Mouse (Mus musculus) granulocyte monocyte progenitor cell, adult 5-6 weeks (primary cell): ENCODE data around the gene Capn5. TPM values are rescaled to one million over a fixed set of nuclear protein-coding genes. Genes with fewer than 3 reads are reported as not detected.

Experiments used
- ATAC-seq: replicated peaks from 2 replicates; pipeline ENCODE4 v1.8.0; 2016; ENCODE audit warnings: mild to moderate bottlenecking, moderate TSS enrichment, inconsistent platforms; ENCODE audit not compliant: poor library complexity, severe bottlenecking
- total RNA-seq, 2 experiments: library from RNA; stranded (forward) in 1 of 2; stranded (reverse) in 1 of 2; fragments of 200-712, 200-1000 nt in 1 of 2; fragments of >200 nt in 1 of 2; fragmentation: Nextera tagmentation in 1 of 2; gene quantifications; 2 replicates each; pipeline ENCODE4 v1.2.3; 2014 to 2017

Capn5 gene
- total RNA-seq, 2 experiments from 2014 or later, result 1.2 to 3.2 TPM

DNA sequence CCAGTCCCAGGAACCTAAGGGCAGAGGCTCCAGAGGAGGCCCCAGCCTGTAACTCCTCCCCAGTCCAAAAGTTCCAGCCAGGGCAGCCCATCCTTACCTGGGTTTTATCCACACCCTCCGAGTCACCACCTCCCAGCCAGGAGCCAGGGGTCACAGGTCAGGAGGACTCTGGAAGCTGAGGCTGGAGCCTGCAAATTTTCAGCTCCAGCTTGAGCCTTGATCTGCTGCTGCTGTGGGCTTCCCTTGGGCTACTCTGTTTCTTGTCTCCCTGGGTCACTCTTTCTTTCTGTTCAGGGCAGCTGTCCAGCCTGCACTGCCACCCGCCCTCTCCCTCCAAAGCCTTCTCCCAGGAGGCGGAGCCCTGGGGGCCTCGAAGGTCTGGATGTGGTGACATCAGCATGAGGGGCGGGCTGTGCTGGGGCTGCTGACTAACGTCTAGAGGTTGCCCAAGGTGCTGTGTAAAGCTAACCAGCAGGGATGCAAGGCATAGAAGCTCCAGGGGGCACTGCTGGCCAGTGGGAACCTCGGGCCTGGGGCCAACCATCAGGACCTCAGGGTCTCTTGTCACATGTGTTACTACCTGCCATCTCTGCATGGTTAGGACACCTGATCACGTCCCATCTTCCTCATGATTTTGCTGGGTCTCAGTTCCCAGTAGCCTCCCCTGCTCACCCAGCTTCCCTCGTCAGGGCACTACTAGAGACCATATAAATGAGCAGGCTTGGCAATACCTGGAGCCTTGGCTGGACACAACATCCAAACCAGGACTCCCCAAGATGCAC lies 58.7 kb downstream of the Capn5 start, which contains the start of gene Myo7a:
Myo7a (minus strand) TSS at position 346 of the 782 bp plus-strand sequence.
- ATAC-seq, result peak; percentile 39

DNA sequence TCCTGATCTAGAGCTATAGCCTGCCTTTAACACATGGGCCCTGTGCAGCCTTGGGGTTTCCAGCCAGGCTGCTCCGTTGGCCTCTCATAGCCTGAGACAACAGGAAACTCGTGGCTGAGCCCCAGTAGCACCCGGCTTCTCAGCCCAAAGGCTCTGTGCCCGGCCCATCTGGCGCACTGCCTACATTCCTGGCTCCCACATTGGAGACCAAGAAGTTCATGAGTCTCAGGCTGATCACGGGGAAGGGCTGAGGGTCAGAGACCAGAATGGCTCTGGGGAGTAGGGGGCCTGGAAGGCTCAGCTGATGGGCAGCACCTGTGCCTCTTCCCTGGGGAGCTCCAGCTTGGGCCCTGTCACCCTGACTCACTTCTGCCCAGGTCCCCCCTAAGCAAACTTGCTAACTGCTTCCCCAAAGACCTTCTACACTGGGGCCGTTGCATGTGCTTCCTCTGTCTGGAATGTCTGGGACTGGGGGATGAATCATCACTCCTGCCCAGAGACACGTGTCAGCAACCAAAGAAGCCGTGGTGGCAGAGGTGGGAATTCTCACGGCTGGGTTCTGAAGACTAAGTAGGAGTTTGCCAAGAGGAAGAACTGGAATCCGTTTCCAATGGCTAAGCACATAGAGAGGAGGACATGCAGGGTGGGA lies 60.9 kb downstream of the Capn5 start:
- no peak for ATAC-seq

DNA sequence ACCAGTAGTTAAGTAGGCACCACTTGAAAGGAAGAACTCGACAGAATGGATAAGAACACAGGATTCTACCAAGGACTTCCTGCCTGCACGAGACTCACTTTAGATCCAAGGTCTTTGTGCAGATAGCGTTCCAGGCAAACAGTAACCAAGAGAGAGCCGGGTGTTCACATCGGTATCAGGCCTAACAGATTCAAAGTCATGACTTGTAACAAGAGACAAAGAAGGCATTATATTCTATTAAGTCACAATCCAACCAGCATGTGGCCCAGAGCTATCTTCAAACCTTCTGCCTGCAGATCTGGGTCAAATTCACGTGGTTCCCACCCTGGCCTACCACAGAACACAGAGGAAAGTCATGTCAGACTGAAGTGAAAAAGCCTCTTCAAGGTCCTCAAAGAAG lies 63.4 kb downstream of the Capn5 start:
- no peak for ATAC-seq

GRCm38 (mm10) chr7:98111233-98111632 lies 66.8 kb downstream of the Capn5 start:
- no peak for ATAC-seq

- ATAC-seq, result no peak
Observed at GRCm38 (mm10) chr7:98109771-98110170, 68.3 kb downstream of the Capn5 start.

GRCm38 (mm10) chr7:98108636-98109430 lies 69.2 kb downstream of the Capn5 start:
- ATAC-seq, result peak; percentile 42

GRCm38 (mm10) chr7:98106272-98106671 lies 71.8 kb downstream of the Capn5 start:
- no peak for ATAC-seq

- ATAC-seq, result no peak
Observed at GRCm38 (mm10) chr7:98104481-98105435, 73.3 kb downstream of the Capn5 start.

GRCm38 (mm10) chr7:98103942-98104292 lies 74.2 kb downstream of the Capn5 start:
- no peak for ATAC-seq

- peak; percentile 70 for ATAC-seq
Observed at GRCm38 (mm10) chr7:98103002-98103941, 74.8 kb downstream of the Capn5 start.

GRCm38 (mm10) chr7:98102488-98102887 lies 75.6 kb downstream of the Capn5 start:
- no peak for ATAC-seq

DNA sequence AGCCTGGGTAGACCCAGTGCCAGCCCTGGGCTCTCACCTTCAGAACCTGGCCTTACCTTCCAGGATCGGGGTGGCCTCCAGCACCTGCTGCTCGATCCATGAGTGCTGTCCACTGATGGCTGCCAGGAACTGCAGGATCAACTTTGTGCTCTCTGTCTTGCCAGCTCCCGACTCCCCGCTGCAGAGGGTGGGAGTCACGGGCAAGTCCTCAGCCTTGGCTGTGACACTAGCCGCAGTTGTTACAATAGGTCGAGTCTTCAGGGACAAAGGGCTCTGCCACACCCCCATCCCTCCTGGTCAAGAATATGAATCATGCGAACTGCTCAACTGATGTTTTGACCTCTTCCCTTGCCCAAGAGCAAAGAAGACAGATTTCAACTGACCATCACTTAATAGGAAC lies 80.5 kb downstream of the Capn5 start:
- no peak for ATAC-seq

DNA sequence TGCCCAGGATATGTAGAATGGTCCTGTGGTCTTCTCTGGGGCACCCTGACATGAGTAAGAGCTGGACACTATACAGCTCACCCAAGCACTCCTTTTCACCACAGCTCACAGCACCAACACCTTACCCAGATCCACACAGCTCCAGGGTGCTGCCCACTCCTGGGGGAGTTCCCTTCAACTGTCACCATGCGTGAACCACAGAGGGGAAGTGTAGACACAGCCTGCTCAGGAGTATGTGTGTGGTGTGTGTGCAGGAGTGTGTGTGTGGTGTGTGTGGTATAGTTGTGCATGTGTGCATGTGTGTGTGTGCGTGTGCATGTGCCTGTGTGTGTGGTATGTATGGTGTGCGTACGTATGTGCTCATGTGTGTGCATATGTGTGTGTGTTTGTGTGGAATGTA lies 82.2 kb downstream of the Capn5 start:
- ATAC-seq, result peak; percentile 77

DNA sequence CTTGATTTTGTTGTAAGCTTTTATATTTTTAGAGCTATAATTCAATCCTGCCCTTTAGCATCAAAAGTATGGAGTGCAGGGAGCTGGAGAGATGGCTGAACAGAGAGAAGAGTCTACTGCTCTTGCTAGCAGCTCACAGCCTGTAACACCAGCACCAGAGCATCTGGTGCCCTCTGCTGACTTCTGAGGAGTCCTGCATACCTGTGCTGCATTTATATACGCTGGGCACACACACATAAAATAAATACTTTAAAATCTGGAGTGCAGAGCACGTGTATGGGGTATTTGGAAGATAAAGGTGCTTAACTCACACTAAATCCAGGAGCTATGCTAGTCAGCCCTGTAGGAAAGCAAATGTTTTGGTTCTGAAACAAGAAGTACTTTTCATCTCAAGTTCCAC lies 91.7 kb downstream of the Capn5 start:
- ATAC-seq, result no peak

- ATAC-seq, result peak; percentile 45
Observed at GRCm38 (mm10) chr7:98085314-98085713, 92.8 kb downstream of the Capn5 start.

DNA sequence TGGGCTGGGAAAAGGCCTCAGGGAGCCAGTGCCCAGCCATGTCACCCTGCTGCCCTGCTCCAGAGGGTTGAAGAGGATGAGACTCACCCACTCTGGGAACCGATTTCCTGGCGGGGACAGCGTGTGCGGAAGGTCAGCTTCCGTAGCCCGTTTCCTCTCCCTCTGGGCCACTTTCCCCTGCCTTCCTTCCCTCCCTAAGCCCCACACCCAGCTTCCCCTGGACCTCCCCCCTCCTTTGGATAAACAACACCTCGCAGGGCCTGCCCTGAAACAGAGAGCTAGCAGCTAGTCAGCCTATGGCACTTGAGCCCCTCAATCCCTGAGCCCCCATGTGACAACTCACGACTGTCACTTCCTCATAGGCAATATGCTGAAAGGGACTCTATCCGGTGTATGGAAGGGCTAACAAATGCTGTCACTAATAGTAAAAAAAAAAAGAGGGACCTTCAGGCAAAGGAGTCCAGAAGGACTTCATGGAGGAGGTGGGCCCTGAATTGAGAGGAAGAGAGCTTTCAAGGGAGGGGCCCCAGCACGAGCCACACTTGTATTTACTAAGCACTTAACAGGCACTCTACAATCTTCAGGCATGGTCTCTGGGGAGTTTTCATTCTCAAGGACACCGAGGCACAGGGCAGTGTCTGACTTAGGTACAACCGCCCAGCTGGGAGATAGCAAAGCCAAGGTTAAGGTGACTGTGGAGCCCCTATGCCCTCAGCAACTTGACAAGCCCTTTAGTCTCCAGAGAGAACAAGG lies 93.4 kb downstream of the Capn5 start:
- ATAC-seq, result peak; percentile 59

DNA sequence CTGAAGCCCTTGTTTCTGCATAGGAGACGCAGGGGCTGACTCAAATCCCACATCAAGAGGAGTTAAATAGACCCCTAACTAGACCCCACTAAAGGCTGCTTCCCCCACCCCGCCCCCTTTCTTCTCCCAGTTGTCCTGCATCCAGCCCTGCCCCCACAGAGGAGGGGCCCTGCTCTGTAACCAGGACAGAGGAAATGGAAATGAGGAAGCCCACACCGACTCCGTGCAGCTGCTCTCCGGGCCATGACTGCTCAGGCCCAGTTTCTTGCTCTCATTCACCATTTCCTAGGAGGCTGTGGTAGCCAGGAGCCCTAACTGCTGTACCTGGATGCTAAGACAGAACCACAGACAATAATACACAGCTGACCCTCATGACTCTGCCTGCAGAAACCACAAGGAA lies 95.7 kb downstream of the Capn5 start:
- ATAC-seq, result peak; percentile 42

GRCm38 (mm10) chr7:98077453-98077852 lies 100.6 kb downstream of the Capn5 start:
- no peak for ATAC-seq
